Mouse (Mus musculus) gastrocnemius, postnatal 14 days (tissue): ENCODE data around the gene Kcnb1. TPM values are rescaled to one million over a fixed set of nuclear protein-coding genes. Genes with fewer than 3 reads are reported as not detected.
A peak's percentile ranks its signal among the peaks of the same experiment; 100 is the strongest.

Experiments
- DNase-seq: peaks from one replicate; pipeline ENCODE4 v3.0.0; 2021; ENCODE audit warnings: mixed read lengths
- intact Hi-C: fragments of 180-260 bp; cut with DNase I; formaldehyde crosslinking; loops from one replicate; pipeline ENCODE4 v1.15.1; 2025; ENCODE audit warnings: low total_unique reads
- long read RNA-seq, 2 experiments: library from polyadenylated mRNA; stranded (forward); transcript quantifications; one replicate each; pipeline ENCODE4 v2.0.0; 2021
- total RNA-seq, 2 experiments: library from RNA; stranded (reverse); gene quantifications; 2 replicates each; pipeline ENCODE4 v1.2.3; 2021

Kcnb1 gene
- 10 to 100 TPM; 21.2 to 23.8 TPM for total RNA-seq
- long read RNA-seq, experiment 1, full-length matches to known transcripts, result 7 of 12 reads
- long read RNA-seq, experiment 1, partial matches to known transcripts, result 0 of 12 reads
- long read RNA-seq, experiment 1, other reads (novel, unspliced or antisense), result 5 of 12 reads
- long read RNA-seq, experiment 2, full-length matches to known transcripts, result 7 of 18 reads
- long read RNA-seq, experiment 2, partial matches to known transcripts, result 0 of 18 reads
- long read RNA-seq, experiment 2, other reads (novel, unspliced or antisense), result 11 of 18 reads

GRCm38 (mm10) chr2:167190076-167190399, at the start of gene Kcnb1:
TSS of gene Kcnb1 (minus strand) at chr2:167190155.
- DNase-seq, result peak; percentile 80
- intact Hi-C loops, result loop anchor here (5.0 kb wide), 1 partner anchor 78 kb away; no protein-coding TSS in a partner anchor

- DNase-seq, result no peak
- intact Hi-C loops, result no loop called here
Observed at GRCm38 (mm10) chr2:167239262-167239661, 49.3 kb upstream of the Kcnb1 start.

DNA sequence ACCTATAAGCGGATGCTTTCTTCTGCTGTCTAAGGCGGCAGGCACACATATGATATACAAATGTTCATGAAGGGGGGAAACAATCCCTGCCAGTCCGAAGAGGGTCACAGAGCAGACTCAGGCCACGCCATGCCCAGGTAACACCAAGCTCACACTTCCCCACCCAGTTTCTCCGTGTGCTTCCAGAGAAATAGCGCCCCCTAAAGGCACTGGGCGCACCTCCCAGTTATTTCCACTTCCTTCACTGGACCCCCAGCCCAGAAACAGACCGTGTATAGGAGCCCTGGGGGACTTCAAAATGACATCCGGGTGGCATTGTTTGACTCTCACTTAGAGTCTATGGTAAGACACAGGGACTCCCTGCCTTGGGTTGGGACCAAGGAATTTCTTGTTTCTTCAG, 47.3 kb upstream of the Kcnb1 start:
- intact Hi-C loops, result no loop called here
- DNase-seq, result no peak

DNA sequence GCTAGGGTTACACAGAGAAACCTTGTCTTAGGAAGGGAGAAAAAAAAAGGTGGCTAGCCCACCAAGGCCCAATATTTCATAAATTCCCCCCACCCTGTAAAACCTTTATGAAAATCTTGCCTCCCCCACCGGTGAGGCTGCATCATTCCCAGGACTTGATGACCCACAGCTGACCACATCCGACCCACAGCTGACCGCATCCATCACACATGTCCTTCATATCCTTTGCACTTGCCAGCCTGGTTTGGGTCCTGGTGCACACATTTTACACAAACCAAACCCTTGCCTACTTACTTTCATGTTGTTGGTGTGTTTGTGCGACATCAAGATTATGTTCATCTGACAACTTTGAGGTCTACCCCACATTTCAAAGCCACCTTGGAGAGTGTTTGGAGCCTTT, 46.2 kb upstream of the Kcnb1 start:
- intact Hi-C loops, result no loop called here
- DNase-seq, result no peak

GRCm38 (mm10) chr2:167235338-167236018, 45.5 kb upstream of the Kcnb1 start:
- no peak for DNase-seq
- intact Hi-C loops, result no loop called here

DNA sequence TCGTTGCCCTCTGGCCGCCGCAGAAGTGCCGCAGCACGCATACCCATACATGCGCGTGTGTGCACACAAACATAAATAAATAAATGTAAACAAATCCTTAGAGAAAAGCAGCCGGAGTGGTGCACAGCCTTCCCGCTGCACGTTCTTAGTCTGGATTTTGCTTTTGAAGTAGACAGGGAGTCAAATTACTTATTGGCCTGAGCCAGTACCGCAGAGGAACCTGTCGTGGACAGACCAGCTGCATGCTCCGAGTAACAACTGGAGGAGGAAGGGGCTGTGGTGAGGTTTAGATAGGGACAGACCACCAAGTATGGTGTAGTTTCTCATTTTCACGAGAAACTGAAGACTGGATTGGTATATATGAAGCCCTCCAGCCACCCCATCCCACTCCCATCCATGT, 43.8 kb upstream of the Kcnb1 start:
- no peak for DNase-seq
- intact Hi-C loops, result no loop called here

DNA sequence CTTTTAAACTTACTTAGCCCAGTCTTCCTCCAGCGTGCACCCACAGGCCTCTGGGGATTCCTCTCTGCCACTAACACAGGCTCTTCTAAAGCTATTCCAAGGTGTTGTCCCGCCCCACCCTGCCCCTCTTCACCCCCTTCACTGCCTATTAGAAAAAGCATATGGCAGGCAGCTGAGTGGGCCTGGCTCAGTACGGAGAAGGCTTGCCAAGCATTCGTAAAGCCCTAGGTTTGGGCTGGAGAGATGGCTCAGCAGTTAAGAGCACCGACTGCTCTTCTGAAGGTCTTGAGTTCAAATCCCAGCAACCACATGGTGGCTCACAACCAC, 43.0 kb upstream of the Kcnb1 start:
- no peak for DNase-seq
- intact Hi-C loops, result no loop called here

- DNase-seq, result peak; percentile 81
- intact Hi-C loops, result no loop called here
Observed at GRCm38 (mm10) chr2:167232132-167233008, 42.4 kb upstream of the Kcnb1 start.

DNA sequence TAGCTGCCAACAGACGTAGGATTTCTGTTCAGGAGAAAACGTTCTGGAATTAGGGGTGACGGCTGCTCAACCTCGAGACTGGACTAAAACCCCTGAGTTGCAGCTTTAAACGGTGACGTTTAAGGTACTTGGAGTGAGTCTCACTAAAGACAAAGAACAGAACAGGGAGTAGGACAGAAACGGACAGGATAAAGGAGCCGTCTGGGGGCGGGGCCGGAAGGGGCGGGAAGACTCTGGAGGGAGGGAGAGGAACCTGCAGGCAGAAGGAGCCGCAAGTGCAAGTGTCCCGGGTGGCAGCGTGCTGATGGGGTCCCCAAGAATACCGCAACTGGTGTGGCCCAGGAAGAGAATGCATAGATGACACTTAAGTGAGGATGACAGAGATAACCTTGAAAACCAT, 40.6 kb upstream of the Kcnb1 start:
- DNase-seq, result no peak
- intact Hi-C loops, result no loop called here

DNA sequence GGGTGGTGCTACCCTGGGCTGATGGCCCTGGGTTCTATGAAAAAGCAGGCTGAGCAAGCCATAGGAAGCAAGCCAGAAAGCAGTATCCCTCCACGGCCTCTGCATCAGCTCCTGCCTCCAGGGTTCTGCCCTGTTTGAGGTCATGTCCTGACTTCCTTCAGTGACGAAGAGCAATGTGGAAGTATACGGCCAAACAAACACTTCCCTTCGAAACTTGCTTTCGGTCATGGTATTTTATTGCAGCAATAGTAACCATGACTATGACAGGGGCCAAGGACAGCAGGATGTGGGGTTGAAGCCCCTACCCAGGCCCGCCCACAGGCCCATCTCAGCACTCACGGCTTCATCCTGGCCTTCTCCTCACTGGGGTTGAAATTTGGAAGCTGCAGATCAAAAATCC, 35.0 kb upstream of the Kcnb1 start:
- no peak for DNase-seq
- intact Hi-C loops, result loop anchor here (5.0 kb wide), 1 partner anchor 192 kb away; no protein-coding TSS in a partner anchor

DNA sequence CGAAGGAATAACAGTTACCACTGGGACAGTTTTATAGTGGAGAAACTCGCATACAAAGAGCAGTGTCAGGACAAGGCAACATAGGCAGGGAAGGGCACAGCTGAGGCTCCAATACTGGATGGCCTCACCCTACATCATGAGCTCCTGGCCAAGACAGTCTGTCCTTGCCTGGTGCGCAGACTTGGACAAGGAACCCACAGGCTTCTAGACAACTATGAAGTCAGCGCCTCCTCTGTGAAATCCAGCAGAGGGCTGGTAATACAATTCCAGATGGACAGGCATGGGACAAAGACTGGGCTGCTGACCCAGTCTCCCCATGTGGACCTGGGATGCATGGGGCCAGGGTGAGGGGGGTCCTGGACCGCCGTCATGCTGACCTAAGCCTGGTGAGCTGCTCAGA, 34.2 kb upstream of the Kcnb1 start:
- intact Hi-C loops, result loop anchor here (5.0 kb wide), 1 partner anchor 193 kb away; no protein-coding TSS in a partner anchor
- no peak for DNase-seq

- intact Hi-C loops, result loop anchor here (2.0 to 5.0 kb wide), 2 partner anchors 57 to 195 kb away; no protein-coding TSS in a partner anchor
- peak; percentile 71 for DNase-seq
Observed at GRCm38 (mm10) chr2:167222152-167222551, 32.2 kb upstream of the Kcnb1 start.

- intact Hi-C loops, result loop anchor here (5.0 kb wide), 1 partner anchor 196 kb away; no protein-coding TSS in a partner anchor
- DNase-seq, result no peak
Observed at GRCm38 (mm10) chr2:167221159-167221845, 31.3 kb upstream of the Kcnb1 start.

DNA sequence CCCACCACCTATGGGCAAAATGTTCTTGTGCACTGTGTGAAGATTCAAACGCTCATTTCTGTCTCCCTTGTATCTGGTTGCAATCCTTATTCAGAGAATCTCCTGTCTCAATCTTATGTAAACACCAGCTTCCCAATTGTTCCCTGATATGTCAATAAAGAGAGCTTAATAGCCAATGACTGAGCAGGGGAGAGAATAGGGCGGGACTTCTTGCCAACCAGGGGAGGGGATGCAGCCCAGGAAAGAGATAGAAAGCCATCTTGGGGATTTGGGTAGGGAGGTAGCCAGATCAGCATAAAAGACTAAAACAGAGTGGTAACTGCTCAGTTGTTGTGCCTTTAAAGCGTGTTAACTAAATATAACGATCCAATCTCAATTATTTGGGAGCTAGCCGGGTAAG, 30.8 kb upstream of the Kcnb1 start:
- DNase-seq, result no peak
- intact Hi-C loops, result loop anchor here (5.0 kb wide), 1 partner anchor 197 kb away; no protein-coding TSS in a partner anchor

GRCm38 (mm10) chr2:167219154-167219775, 29.3 kb upstream of the Kcnb1 start:
- intact Hi-C loops, result no loop called here
- peak; percentile 80 for DNase-seq

- no peak for DNase-seq
Observed at GRCm38 (mm10) chr2:167213666-167214065, 23.7 kb upstream of the Kcnb1 start.

DNA sequence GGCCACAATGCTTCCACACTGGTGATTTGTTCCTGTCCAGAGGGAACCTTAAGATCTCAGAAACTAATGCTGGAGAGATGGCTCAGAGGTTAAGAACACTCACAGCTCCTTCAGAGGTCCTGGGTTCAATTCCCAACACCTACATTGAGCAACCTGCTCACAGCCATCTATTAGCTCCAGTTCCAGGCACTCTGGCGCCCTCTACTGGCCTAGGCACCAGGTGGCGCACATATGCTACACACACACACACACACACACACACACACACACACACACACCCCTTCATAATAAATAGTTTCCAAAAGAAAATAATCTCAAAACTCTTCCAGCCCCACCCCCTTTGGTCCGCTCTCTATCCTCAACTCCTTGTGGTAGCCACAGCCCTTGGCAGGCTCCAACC, 23.1 kb upstream of the Kcnb1 start:
- DNase-seq, result no peak
- intact Hi-C loops, result no loop called here

More at GRCm38 (mm10) chr2:167213666-167214065, 23.7 kb upstream of the Kcnb1 start:
- intact Hi-C loops, result no loop called here

DNA sequence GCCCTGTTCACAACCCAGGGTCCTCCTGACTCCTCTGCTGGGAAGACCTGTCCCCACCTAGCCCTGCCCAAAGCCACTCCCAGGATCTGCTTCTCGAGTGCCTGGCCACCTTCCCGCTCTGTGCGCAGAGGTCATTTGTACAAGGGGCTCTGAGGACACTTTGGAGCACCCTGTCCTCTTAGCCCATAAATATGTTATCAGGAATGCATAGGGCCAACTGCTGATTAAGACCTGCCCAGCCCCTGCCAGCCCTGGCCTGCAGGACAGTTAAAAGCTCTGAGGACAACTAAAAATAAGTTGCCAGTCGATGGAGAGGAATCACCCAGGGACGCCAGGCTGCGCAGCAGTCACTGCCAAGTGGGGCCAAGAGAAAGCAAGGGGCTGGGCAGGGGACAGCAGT, 22.6 kb upstream of the Kcnb1 start:
- intact Hi-C loops, result no loop called here
- DNase-seq, result no peak

DNA sequence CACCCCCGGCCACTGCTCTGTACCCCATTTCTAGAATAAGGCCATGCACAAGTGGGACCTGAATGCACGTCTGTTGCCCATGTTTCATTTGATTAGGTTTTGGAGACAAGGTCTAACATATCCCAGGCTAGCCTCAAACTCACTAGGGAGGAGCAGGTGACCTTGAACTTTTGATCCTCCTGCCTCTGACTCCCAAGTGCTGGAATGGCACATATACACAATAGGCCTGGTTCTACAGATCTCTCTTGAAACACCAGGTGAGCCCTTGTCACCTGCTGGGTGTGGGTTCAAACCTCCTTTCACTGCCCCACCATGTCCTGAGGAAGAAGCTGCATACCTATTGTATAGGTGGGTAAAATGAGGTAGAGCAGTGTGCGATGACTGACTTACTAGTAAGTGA, 22.1 kb upstream of the Kcnb1 start:
- no peak for DNase-seq
- intact Hi-C loops, result no loop called here
